Mouse (Mus musculus) limb, embryonic 12.5 days (tissue): ENCODE data around the gene Olfr305. TPM values are rescaled to one million over a fixed set of nuclear protein-coding genes. Genes with fewer than 3 reads are reported as not detected.

Experiments
- polyA plus RNA-seq: library from polyadenylated mRNA; unstranded; fragments of >200 nt; fragmentation: Nextera tagmentation; extraction: Ambion mirVana; gene quantifications from 2 replicates; pipeline ENCODE4 v1.2.1, GENCODE M21; 2016

The Olfr305 gene
- polyA plus RNA-seq, 1 experiment from 2014 or later: not detected

Other genes starting within 250 kb of the Olfr305 start
- gene Vmn2r75, start 195.2 kb downstream of the Olfr305 start, polyA plus RNA-seq: not detected in 2 replicates
- not detected in 2 replicates for gene Vmn2r76, start 120.6 kb downstream of the Olfr305 start, polyA plus RNA-seq
- not detected in 2 replicates for gene Olfr310, start 89.8 kb downstream of the Olfr305 start, polyA plus RNA-seq
- not detected in 2 replicates for gene Olfr309, start 53.2 kb downstream of the Olfr305 start, polyA plus RNA-seq
- gene Olfr308, start 41.3 kb downstream of the Olfr305 start, polyA plus RNA-seq: not detected in 2 replicates
- gene Olfr307, start 29.3 kb downstream of the Olfr305 start, polyA plus RNA-seq: not detected in 2 replicates
- not detected in 2 replicates for gene Olfr304, start 19.7 kb upstream of the Olfr305 start, polyA plus RNA-seq
- not detected in 2 replicates for gene Olfr303, start 30.9 kb upstream of the Olfr305 start, polyA plus RNA-seq
- gene Olfr301, start 36.9 kb upstream of the Olfr305 start, polyA plus RNA-seq: not detected in 2 replicates
- gene Olfr299, start 93.0 kb upstream of the Olfr305 start, polyA plus RNA-seq: not detected in 2 replicates
- not detected in 2 replicates for gene Olfr298, start 125.6 kb upstream of the Olfr305 start, polyA plus RNA-seq
- gene Olfr297, start 153.0 kb upstream of the Olfr305 start, polyA plus RNA-seq: not detected in 2 replicates
- gene Olfr295, start 216.9 kb upstream of the Olfr305 start, polyA plus RNA-seq: not detected in 2 replicates
- not detected in 2 replicates for gene Olfr294, start 249.7 kb upstream of the Olfr305 start, polyA plus RNA-seq